Mouse (Mus musculus) ES-E14 (cell line): ENCODE measurements around the gene Kank4. TPM values are rescaled to one million over a fixed set of nuclear protein-coding genes. Genes with fewer than 3 reads are reported as not detected.

Experiments used
- DNase-seq: peaks from one replicate; pipeline ENCODE4 v3.0.0-alpha.2; 2013; ENCODE audit warnings: low read depth, low spot score
- H3K27ac ChIP-seq: 2 replicates; pipeline ENCODE4 v1.5.1; 2012; ENCODE audit warnings: low read depth, mild to moderate bottlenecking, low read length, moderate library complexity, mixed read lengths; ENCODE audit not compliant: poor library complexity, insufficient read depth, severe bottlenecking
- H3K36me3 ChIP-seq: 2 replicates; pipeline ENCODE4 v1.6.1; 2012; ENCODE audit warnings: mild to moderate bottlenecking, low read length, moderate library complexity, mixed read lengths; ENCODE audit not compliant: control insufficient read depth, poor library complexity, insufficient read depth, severe bottlenecking
- H3K4me1 ChIP-seq, 2 experiments: fragments of 150-350 bp in 1 of 2; sonication (generic) in 1 of 2; 2 replicates each; pipeline ENCODE4 v1.6.1; 2012; ENCODE audit warnings: low read length in 2 of 2, mild to moderate bottlenecking in 1 of 2, mixed read lengths in 1 of 2; ENCODE audit not compliant: control insufficient read depth in 2 of 2, insufficient read depth in 2 of 2, poor library complexity in 1 of 2
- H3K4me3 ChIP-seq, 2 experiments: fragments of 150-350 bp in 1 of 2; sonication (generic) in 1 of 2; 2 replicates each; pipeline ENCODE4 v1.5.1; 2012; ENCODE audit warnings: low read length in 2 of 2, low read depth in 1 of 2, mild to moderate bottlenecking in 1 of 2, mixed read lengths in 1 of 2; ENCODE audit not compliant: insufficient read depth in 1 of 2, poor library complexity in 1 of 2, severe bottlenecking in 1 of 2
- H3K9ac ChIP-seq: 2 replicates; pipeline ENCODE4 v1.6.1; 2012; ENCODE audit warnings: low read depth, mild to moderate bottlenecking, low read length, mixed read lengths; ENCODE audit not compliant: poor library complexity, insufficient read depth, severe bottlenecking
- H3K9me3 ChIP-seq: fragments of 150-350 bp; sonication (generic); 2 replicates; pipeline ENCODE4 v1.6.1; 2012; ENCODE audit warnings: low read depth, mild to moderate bottlenecking, low read length; ENCODE audit not compliant: control insufficient read depth, insufficient read depth
- CHD2 ChIP-seq: IDR thresholded peaks from 2 replicates; pipeline ENCODE4 v1.6.1; 2014; ENCODE audit warnings: mild to moderate bottlenecking, low read depth, low read length, inconsistent platforms
- HCFC1 ChIP-seq: IDR thresholded peaks from 2 replicates; pipeline ENCODE4 v1.6.1; 2012; ENCODE audit warnings: low read length, inconsistent platforms, borderline replicate concordance; ENCODE audit not compliant: insufficient read depth
- MAFK ChIP-seq: IDR thresholded peaks from 2 replicates; pipeline ENCODE4 v1.6.1; 2014; ENCODE audit warnings: mild to moderate bottlenecking, low read depth, low read length, inconsistent platforms; ENCODE audit not compliant: insufficient read depth
- ZC3H11A ChIP-seq: IDR thresholded peaks from 2 replicates; pipeline ENCODE4 v1.6.1; 2012; ENCODE audit warnings: low read depth, mild to moderate bottlenecking, inconsistent platforms, low read length, borderline replicate concordance
- ZNF384 ChIP-seq: IDR thresholded peaks from 2 replicates; pipeline ENCODE4 v1.6.1; 2012; ENCODE audit warnings: low read depth, low read length, inconsistent platforms
- in situ Hi-C, 2 experiments: fragments of 600-800 bp; cut with MboI; formaldehyde crosslinking; loops; one replicate each; pipeline ENCODE4 v1.15.1; 2025; ENCODE audit warnings: low sequenced_read_pairs in 2 of 2, inconsistent platforms in 1 of 2; ENCODE audit not compliant: unreplicated experiment in 2 of 2
- total RNA-seq: library from RNA; depleted of rRNA; stranded (reverse); fragments of 300-350 nt; gene quantifications from 2 replicates; pipeline ENCODE4 v1.2.3, GENCODE M21; 2012; rRNA removed

The Kank4 gene
- total RNA-seq, 1 experiment: 5.4 TPM

- in situ Hi-C loops: loop anchor here in 1 of 2 experiments (10.0 to 25.0 kb wide), 2 partner anchors 162 to 465 kb away; partner anchors contain the start of gene Atg4c
- Histone ChIP-seq H3K27ac (no peak overlapping the region), H3K4me3 (no peak overlapping the region), H3K4me1 (peaks cover 3 to 4% of the 10 kb centered on the region in 2 experiments; a peak in 1 of 4 replicates), H3K9ac (no peak overlapping the region), H3K9me3 (no peaks in the 10 kb centered on the region), H3K36me3 (no peaks in the 10 kb centered on the region)
- DNase-seq: peak; percentile 86
- TF ChIP-seq MAFK: no peak
- peak; percentile 65; the same call in 1 of the 2 replicates for TF ChIP-seq ZC3H11A
These were observed 94.9 kb downstream of the Kank4 start for GRCm38 (mm10) chr4:98722454-98722853.

GRCm38 (mm10) chr4:98718547-98718917 is 98.8 kb downstream of the Kank4 start:
- Histone ChIP-seq H3K4me1 (peaks cover 3 to 4% of the 10 kb centered on the region in 2 experiments; a peak in 1 of 4 replicates), H3K36me3 (no peaks in the 10 kb centered on the region), H3K27ac (no peak overlapping the region), H3K9me3 (no peaks in the 10 kb centered on the region), H3K9ac (no peak overlapping the region), H3K4me3 (no peak overlapping the region)
- in situ Hi-C loops: loop anchor here in 1 of 2 experiments (25.0 kb wide), 1 partner anchor 469 kb away; the partner anchor contains the start of gene Atg4c
- no peak for DNase-seq
- no peak for TF ChIP-seq ZNF384
- no peak for TF ChIP-seq CHD2
- TF ChIP-seq MAFK: no peak
- no peak for TF ChIP-seq ZC3H11A
- no peak for TF ChIP-seq HCFC1

DNA sequence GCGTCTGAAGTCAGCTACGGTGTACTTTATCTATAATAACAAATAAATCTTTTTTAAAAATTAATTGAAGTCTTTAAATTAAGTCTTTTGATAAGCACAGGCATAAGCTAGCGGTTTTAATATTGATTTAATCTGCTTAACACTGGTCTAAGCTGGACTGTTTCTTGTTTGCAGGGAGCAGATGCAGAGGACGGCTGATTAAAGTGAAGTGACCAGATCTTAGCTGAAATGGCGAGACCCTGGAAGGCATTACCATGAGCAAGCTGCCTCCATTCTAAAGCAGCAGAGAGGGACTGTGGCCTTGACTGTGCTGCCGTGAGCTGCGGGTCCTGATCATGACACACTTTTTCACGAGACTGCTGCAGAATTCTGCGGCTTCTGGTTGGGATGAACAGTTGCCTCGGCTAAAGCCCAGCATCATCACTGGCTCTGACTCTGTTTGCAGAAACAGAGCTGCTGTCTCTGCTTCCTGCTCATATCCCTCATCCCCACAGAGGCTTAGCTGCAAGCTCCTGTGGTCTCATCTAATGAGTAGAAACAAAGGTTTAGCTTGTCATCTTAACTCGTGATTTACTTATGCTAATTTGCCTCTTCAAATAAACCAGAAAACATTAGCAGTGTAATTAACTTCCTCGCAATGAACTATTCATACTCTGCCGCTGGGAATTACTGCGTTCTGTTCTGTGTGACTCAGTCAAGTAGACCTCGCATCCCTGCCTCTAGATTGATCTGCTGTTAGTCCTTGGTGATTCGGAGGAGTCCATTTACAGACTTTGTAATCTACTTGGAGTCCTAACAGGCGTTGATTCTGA is 99.4 kb downstream of the Kank4 start:
- DNase-seq: no peak
- in situ Hi-C loops: loop anchor here in 1 of 2 experiments (25.0 kb wide), 1 partner anchor 469 kb away; the partner anchor contains the start of gene Atg4c
- TF ChIP-seq MAFK: no peak
- TF ChIP-seq CHD2: no peak
- no peak for TF ChIP-seq ZNF384
- no peak for TF ChIP-seq HCFC1
- no peak for TF ChIP-seq ZC3H11A
- no peak overlapping the region for H3K9ac ChIP-seq
- no peaks in the 10 kb centered on the region for H3K36me3 ChIP-seq
- H3K4me1 ChIP-seq: peaks cover 3 to 4% of the 10 kb centered on the region in 2 experiments; a peak in 1 of 4 replicates
- no peaks in the 10 kb centered on the region for H3K9me3 ChIP-seq
- no peak overlapping the region for H3K27ac ChIP-seq
- no peak overlapping the region for H3K4me3 ChIP-seq

GRCm38 (mm10) chr4:98710891-98711290 is 106.4 kb downstream of the Kank4 start:
- Histone ChIP-seq H3K4me1 (no peaks in the 10 kb centered on the region), H3K9ac (no peak overlapping the region), H3K9me3 (no peaks in the 10 kb centered on the region), H3K27ac (no peak overlapping the region), H3K4me3 (no peak overlapping the region), H3K36me3 (no peaks in the 10 kb centered on the region)
- DNase-seq: no peak
- TF ChIP-seq CHD2: no peak
- TF ChIP-seq MAFK: no peak
- TF ChIP-seq ZNF384: no peak
- TF ChIP-seq HCFC1: no peak
- TF ChIP-seq ZC3H11A: no peak
- in situ Hi-C loops: loop anchor here in 1 of 2 experiments (25.0 kb wide), 1 partner anchor 476 kb away; the partner anchor contains the start of gene Atg4c

Other genes with a start within 250 kb of the Kank4 start
- gene L1td1, start 90.8 kb downstream of the Kank4 start, total RNA-seq: 234 and 286 TPM in 2 replicates
- 0.13 TPM in 1 of 2 replicates, not detected in the other for gene I0C0044D17Rik, start 6.3 kb upstream of the Kank4 start, total RNA-seq
- 40.8 and 47.3 TPM in 2 replicates for gene Usp1, start 106.3 kb upstream of the Kank4 start, total RNA-seq
- 0.09 TPM in 1 of 2 replicates, not detected in the other for gene Angptl3, start 213.4 kb upstream of the Kank4 start, total RNA-seq